Mouse (Mus musculus) yolk sac, embryonic 10.5 days (tissue): ENCODE data around the gene Mcam.
"Not testable (repeated sequence)": the region's sequence is repeated elsewhere in the genome, so short reads cannot be mapped to it uniquely, and the experiment has no call there.

Source experiments
- DNase-seq: peaks from one replicate; pipeline ENCODE4 v3.0.0-alpha.2; 2017; ENCODE audit warnings: low spot score

Gene Mcam

GRCm38 (mm10) chr9:44109360-44110095 lies 24.7 kb upstream of the Mcam start:
- DNase-seq: peak; percentile 50

GRCm38 (mm10) chr9:44111909-44112308 lies 22.4 kb upstream of the Mcam start:
- DNase-seq: not testable (repeated sequence)

- DNase-seq: peak; percentile 97
These were observed 21.0 kb upstream of the Mcam start, which contains the start of the genes Gm49380 and Rnf26 for GRCm38 (mm10) chr9:44113105-44113789. Gene Gm49380, minus strand, starts transcription at chr9:44113500. Gene Rnf26, minus strand, starts transcription at chr9:44113517.

- DNase-seq: peak; percentile 53
These were observed 19.8 kb upstream of the Mcam start for GRCm38 (mm10) chr9:44114453-44114852.

DNA sequence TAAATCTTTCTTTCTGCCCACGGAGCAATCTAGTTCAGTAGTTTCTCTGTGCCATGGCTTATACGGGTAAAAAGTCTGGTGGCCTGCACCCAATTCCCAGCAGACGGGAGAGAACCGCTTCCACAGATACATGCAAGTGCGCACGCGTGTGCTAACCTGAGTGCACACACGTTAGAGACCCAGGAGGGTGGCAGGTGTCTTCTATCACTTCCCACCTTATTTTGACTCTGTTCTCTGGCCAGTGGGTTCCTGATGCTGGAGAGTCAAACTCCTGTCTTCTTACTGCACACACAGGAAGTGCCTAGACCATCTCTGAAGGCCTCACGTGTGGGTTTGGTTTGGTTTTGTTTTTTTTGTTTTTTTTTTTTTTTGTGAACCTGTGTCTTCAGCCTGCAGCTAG lies 18.7 kb upstream of the Mcam start:
- no peak for DNase-seq

- no peak for DNase-seq
These were observed 18.1 kb upstream of the Mcam start for GRCm38 (mm10) chr9:44116182-44116581.

GRCm38 (mm10) chr9:44119011-44119410 lies 15.3 kb upstream of the Mcam start:
- no peak for DNase-seq

- no peak for DNase-seq
These were observed 14.3 kb upstream of the Mcam start for GRCm38 (mm10) chr9:44119948-44120465.

- DNase-seq: no peak
These were observed 10.0 kb upstream of the Mcam start for GRCm38 (mm10) chr9:44124317-44124716.

DNA sequence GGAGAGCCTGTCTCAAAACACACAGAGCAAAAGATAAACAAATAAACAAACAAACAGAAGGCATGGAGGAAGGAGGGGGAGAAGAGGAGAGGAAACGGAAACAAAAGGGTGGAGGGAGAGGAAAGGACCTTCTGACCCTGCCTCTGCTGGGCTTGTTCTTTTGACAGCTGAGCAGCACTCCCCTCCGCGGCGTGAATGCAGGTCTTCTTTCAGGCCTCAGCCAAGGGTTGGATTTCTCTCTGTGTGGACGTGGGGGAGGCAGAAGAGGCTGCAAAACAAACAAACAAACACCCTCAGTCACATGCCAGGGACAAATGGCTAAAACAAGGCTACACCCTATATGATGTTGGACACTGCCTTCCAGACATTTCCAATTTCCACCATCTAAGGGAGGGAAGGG lies 9.2 kb upstream of the Mcam start:
- no peak for DNase-seq

- DNase-seq: peak; percentile 73
These were observed 8.5 kb upstream of the Mcam start for GRCm38 (mm10) chr9:44125546-44126428.

- DNase-seq: no peak
These were observed 7.5 kb upstream of the Mcam start for GRCm38 (mm10) chr9:44126746-44127145.

DNA sequence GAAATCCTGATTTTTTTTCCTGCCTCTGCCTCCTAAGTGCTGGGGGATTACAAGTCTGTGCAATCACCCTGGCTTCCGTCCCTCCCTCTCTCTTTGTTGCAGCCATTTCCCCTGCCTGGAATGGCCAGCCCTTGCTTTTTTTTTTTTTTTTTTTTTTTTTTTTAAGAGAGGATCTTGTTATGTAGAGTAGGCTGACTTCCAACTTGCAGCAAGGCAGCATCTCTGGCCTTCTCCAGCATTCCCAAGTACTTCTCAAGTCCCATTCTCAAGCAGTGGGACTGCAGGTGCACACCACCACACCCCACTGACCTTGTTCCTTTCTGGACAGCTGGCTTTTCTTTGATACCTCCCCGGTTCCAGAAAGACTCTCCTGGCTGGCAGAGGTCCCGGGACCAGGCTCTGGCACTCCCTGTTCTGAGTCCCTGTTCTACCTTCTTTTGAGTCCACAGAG lies 6.9 kb upstream of the Mcam start:
- DNase-seq: no peak

GRCm38 (mm10) chr9:44129633-44130032 lies 4.6 kb upstream of the Mcam start:
- no peak for DNase-seq

GRCm38 (mm10) chr9:44130034-44130433 lies 4.2 kb upstream of the Mcam start:
- peak; percentile 64 for DNase-seq

- no peak for DNase-seq
These were observed 3.5 kb upstream of the Mcam start for GRCm38 (mm10) chr9:44130581-44131275.

GRCm38 (mm10) chr9:44131276-44131590 lies 3.0 kb upstream of the Mcam start:
- no peak for DNase-seq

GRCm38 (mm10) chr9:44132200-44132599 lies 2.1 kb upstream of the Mcam start:
- DNase-seq: no peak

- DNase-seq: no peak
These were observed 982 bp upstream of the Mcam start for GRCm38 (mm10) chr9:44133287-44133686.

DNA sequence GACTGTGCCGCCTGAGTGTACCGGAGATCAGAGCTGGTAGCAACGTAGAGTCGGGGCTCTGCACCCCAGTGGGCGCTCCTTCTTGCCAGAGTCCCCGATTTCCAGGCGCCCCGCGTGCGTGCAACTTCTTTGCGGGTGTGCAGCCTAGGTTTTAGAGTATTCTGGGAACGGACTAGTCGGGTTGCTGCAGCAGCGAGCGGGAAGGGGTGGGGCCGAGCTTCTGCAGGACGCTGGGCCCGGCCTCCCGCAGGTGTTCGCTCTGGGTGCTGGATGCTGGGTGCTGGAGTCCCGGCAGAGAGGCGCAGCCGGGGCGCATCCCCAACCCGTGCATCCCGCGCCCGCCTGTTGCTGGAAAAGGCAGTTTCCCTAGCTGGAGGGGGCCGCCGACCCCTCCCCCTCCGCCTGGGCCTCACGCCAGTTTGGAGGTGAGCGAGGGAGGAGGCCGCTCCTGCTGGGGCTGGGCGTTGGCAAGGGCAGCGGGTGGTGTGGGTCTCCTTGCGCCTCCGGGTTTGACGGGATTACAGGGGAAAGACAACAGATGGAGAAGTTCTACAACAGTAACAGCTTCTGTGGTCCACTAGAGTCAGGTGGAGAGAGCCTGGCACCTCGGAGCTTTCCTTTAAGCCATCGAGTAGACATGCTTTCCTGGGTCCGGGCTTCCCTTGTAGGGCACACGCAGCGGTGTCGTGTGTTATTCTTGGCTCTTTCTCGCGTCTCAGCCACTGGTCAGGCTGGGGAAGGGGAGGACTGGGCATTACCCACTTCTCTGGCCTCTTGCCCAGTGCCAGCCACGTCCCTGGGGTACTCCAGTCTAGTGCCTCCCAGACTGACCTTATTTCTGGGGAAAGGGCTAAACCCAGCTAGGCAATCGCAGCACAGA lies 822 bp downstream of the Mcam start:
- DNase-seq: no peak
